10 mouse cellular contexts compared by ENCODE assay signal in genomic region chr2:59718601-59719416, GRCm38 (mm10).
DNase-seq lines count a peak whose midpoint lies in the region; ATAC-seq and TF ChIP-seq lines count a peak whose summit lies in the region.
"Had no signal": no experiment of that assay in that cellular context is flagged by ENCODE, and none has a peak within 500 bp of the region (broad histone marks: within the 10 kb centered on the region; RNA-seq: fewer than 3 reads in every experiment).

No protein-coding gene starts in this region.

- no peaks in the 10 kb centered on the region for H3K9me3 ChIP-seq in CH12.LX (replicated peaks; ENCODE audit: low read length)
- H3K9me3 ChIP-seq in hindbrain, embryonic 13.5 days = no peaks in the 10 kb centered on the region
- no peaks in the 10 kb centered on the region for H3K9me3 ChIP-seq in liver, embryonic 11.5 days (ENCODE audit: control insufficient read depth, low read length)
- H3K9me3 ChIP-seq: liver, embryonic 15.5 days had no signal

- H3K36me3 ChIP-seq in heart, adult 2 months (ENCODE audit: control insufficient read depth, insufficient read depth, low read length) = peaks cover 4% of the 10 kb centered on the region; the same call in 1 of the 2 replicates
- no peaks in the 10 kb centered on the region for H3K36me3 ChIP-seq in CH12.LX (replicated peaks in 1 of 2; ENCODE audit: control insufficient read depth in 1 of 2, insufficient read depth in 1 of 2, low read length in 1 of 2)
- no peaks in the 10 kb centered on the region for H3K36me3 ChIP-seq in hindbrain, embryonic 13.5 days
- no peaks in the 10 kb centered on the region for H3K36me3 ChIP-seq in liver, embryonic 11.5 days (ENCODE audit: control insufficient read depth, insufficient read depth, low read length)
- H3K36me3 ChIP-seq: liver, embryonic 15.5 days had no signal

- TF ChIP-seq POLR2A in heart, adult 2 months (IDR thresholded peaks at IDR 0.05; ENCODE audit: insufficient read depth, low read depth, low read length) = no peak
- TF ChIP-seq POLR2A in CH12.LX (IDR thresholded peaks at IDR 0.05; ENCODE audit: low read depth, low read length) = no peak

- peak overlapping the region; percentile 47; the same call in 1 of the 2 replicates for H3K4me2 ChIP-seq in CH12.LX (ENCODE audit: insufficient read depth, low read depth, poor library complexity, severe bottlenecking)
- H3K4me2 ChIP-seq in hindbrain, embryonic 13.5 days = no peak overlapping the region
- no peak overlapping the region for H3K4me2 ChIP-seq in liver, embryonic 11.5 days
- H3K4me2 ChIP-seq: liver, embryonic 15.5 days had no signal

- no peak for TF ChIP-seq EP300 in heart, adult 2 months (IDR thresholded peaks at IDR 0.05; ENCODE audit: insufficient read depth, low read depth, low read length)
- no peak for TF ChIP-seq EP300 in CH12.LX (IDR thresholded peaks at IDR 0.05; ENCODE audit: low read length)

- no peak overlapping the region for H3K9ac ChIP-seq in heart, adult 2 months (ENCODE audit: low read depth, low read length)
- H3K9ac ChIP-seq in CH12.LX (ENCODE audit: insufficient read depth, low read depth) = no peak overlapping the region
- H3K9ac ChIP-seq in hindbrain, embryonic 13.5 days = no peak overlapping the region
- no peak overlapping the region for H3K9ac ChIP-seq in liver, embryonic 11.5 days (ENCODE audit: low read depth, low read length)
- H3K9ac ChIP-seq: liver, embryonic 15.5 days had no signal

- DNase-seq in heart, adult 11 months = peak; percentile 69
- DNase-seq in heart, adult 2 months = no peak
- DNase-seq in CH12.LX (ENCODE audit: extremely low read depth) = no peak
- DNase-seq in cerebellum, postnatal 25 days = peak; percentile 70 to 73
- DNase-seq in thymus, adult 18-20 months = no peak
- DNase-seq in left cerebral cortex, adult 9 months (ENCODE audit: low spot score in 2 of 2) = no peak
- no peak for DNase-seq in liver, embryonic 11.5 days (ENCODE audit: low spot score)
- DNase-seq: kidney, postnatal 10 days had no signal

- H3K4me3 ChIP-seq in heart, adult 2 months = no peak overlapping the region
- no peak overlapping the region for H3K4me3 ChIP-seq in CH12.LX (replicated peaks in 1 of 3; ENCODE audit: low read depth in 2 of 3, low read length in 2 of 3, poor library complexity in 1 of 3)
- H3K4me3 ChIP-seq in hindbrain, embryonic 13.5 days = no peak overlapping the region
- H3K4me3 ChIP-seq in liver, embryonic 11.5 days (ENCODE audit: low read depth, low read length) = no peak overlapping the region
- H3K4me3 ChIP-seq: liver, embryonic 15.5 days had no signal

- in situ Hi-C loops in CH12.LX (cut with MboI; ENCODE audit: low pct_ligation_motif_present, low pct_unique_long_range_greater_than_20kb, low sequenced_read_pairs) = no loop called here

- dilution Hi-C loops in CH12.LX (cut with MboI; ENCODE audit: extremely low pct_ligation_motif_present, extremely low pct_unique_long_range_greater_than_20kb, low sequenced_read_pairs) = no loop called here

- WGBS in heart, adult 2 months = 86% methylated on average over 24 of the region's 24 CpGs
- 44% methylated on average over 24 of the region's 24 CpGs for WGBS in hindbrain, embryonic 13.5 days
- WGBS in liver, embryonic 11.5 days = 77% methylated on average over 24 of the region's 24 CpGs

- ATAC-seq in hindbrain, embryonic 13.5 days (ENCODE audit: low FRiP score) = no peak; the same call in 1 of the 2 replicates
- no peak for ATAC-seq in liver, embryonic 11.5 days (replicated peaks; ENCODE audit: low FRiP score)

- H3K79me2 ChIP-seq in heart, adult 2 months (replicated peaks; ENCODE audit: control insufficient read depth, insufficient read depth, low read length) = peaks cover 1% of the 10 kb centered on the region
- no peaks in the 10 kb centered on the region for H3K79me2 ChIP-seq in CH12.LX (replicated peaks; ENCODE audit: control insufficient read depth, extremely low read depth, insufficient read depth, poor library complexity, severe bottlenecking)

- intact Hi-C loops in heart, adult 2 months (cut with DNase I) = no loop called here

- H3K27me3 ChIP-seq in heart, adult 2 months (ENCODE audit: control insufficient read depth, insufficient read depth, low read length) = no peaks in the 10 kb centered on the region
- no peaks in the 10 kb centered on the region for H3K27me3 ChIP-seq in CH12.LX (replicated peaks)
- H3K27me3 ChIP-seq in hindbrain, embryonic 13.5 days = no peaks in the 10 kb centered on the region
- no peaks in the 10 kb centered on the region for H3K27me3 ChIP-seq in liver, embryonic 11.5 days (replicated peaks; ENCODE audit: control insufficient read depth, insufficient read depth, low read length)
- H3K27me3 ChIP-seq: liver, embryonic 15.5 days had no signal

- TF ChIP-seq CTCF in heart, adult 2 months (IDR thresholded peaks at IDR 0.05) = no peak
- TF ChIP-seq CTCF in CH12.LX (conservative IDR thresholded peaks at IDR 0.05 in 1 of 2, IDR thresholded peaks at IDR 0.05 in 1 of 2; ENCODE audit: low read depth in 2 of 2, low read length in 2 of 2) = no peak

- TF ChIP-seq RAD21 in CH12.LX (IDR thresholded peaks at IDR 0.05; ENCODE audit: low read depth, low read length) = no peak

- peaks cover 20% of the 10 kb centered on the region for H3K4me1 ChIP-seq in heart, adult 2 months (ENCODE audit: control insufficient read depth, insufficient read depth, low read length)
- H3K4me1 ChIP-seq in CH12.LX (ENCODE audit: control insufficient read depth in 1 of 2, insufficient read depth in 2 of 2) = peaks cover 4 to 6% of the 10 kb centered on the region in 2 experiments; a peak in 3 of 4 replicates
- peaks cover 29% of the 10 kb centered on the region for H3K4me1 ChIP-seq in hindbrain, embryonic 13.5 days (replicated peaks)
- H3K4me1 ChIP-seq in liver, embryonic 11.5 days (replicated peaks; ENCODE audit: control insufficient read depth, insufficient read depth, low read length) = peaks cover 10% of the 10 kb centered on the region; the same call in 1 of the 2 replicates

- H3K27ac ChIP-seq in heart, adult 2 months = no peak overlapping the region
- H3K27ac ChIP-seq in CH12.LX (ENCODE audit: insufficient read depth, low read depth) = no peak overlapping the region
- H3K27ac ChIP-seq in hindbrain, embryonic 13.5 days = peak overlapping the region; percentile 41
- H3K27ac ChIP-seq in liver, embryonic 11.5 days (ENCODE audit: low read depth, low read length) = no peak overlapping the region
- H3K27ac ChIP-seq: liver, embryonic 15.5 days had no signal

TF ChIP-seq in CH12.LX, 34 proteins besides CTCF, POLR2A, EP300 and RAD21:
- TF ChIP-seq MEF2A (IDR thresholded peaks at IDR 0.05; ENCODE audit: borderline replicate concordance, low read depth, low read length) (peak; percentile 32; the same call in 1 of the 2 replicates), NRF1 (IDR thresholded peaks at IDR 0.05; ENCODE audit: low read depth, low read length) (no peak), JUN (IDR thresholded peaks at IDR 0.05; ENCODE audit: insufficient read depth, low read depth, low read length) (peak; percentile 38)

Comparison
In these comparisons a context has a peak if more than half of its experiments do, and no peak if none do; other contexts are left out.
1. DNase-seq: peak in heart, adult 11 months (single experiment) and cerebellum, postnatal 25 days (2 of 2); none in heart, adult 2 months (0 of 2), CH12.LX (single experiment), thymus, adult 18-20 months (0 of 2), left cerebral cortex, adult 9 months (0 of 2) and liver, embryonic 11.5 days (single experiment).